Mouse (Mus musculus) embryo, embryonic 10.5 days (tissue): ENCODE results near the gene Tdrkh.

ENCODE experiments used
- DNase-seq: peaks from one replicate; pipeline ENCODE4 v3.0.0-alpha.2; 2015; ENCODE audit warnings: low spot score

Gene Tdrkh

DNA sequence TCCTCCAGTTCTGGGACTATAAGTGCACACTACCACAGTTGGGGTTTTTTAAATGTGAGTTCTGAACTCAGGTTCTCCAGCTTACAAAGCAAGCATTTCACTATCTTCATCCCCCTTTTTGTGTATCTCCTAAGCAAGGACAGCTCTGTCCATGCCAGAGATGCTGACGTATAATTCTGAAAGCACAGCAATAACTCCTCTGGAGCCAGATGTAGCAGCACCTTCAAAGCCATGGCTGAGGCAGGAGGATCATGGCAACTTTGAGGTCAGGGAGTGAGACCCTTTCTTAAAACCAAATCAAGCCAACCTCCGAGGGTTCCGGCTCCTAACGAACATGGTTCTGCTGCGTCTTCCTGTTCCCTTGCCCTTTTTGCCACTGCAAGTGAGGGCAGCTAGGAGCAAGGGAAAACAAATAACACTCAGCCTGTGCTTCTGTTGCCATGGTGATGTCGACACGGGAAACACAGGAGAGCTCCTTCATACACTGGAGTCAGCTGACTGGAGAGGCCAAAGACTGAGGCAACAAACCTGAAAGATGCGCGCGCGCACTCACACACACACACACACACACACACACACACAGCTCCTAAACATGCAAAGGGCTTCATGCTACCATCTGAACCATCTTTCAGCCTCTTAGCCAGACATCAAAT is 51.0 kb downstream of the Tdrkh start:
- DNase-seq = peak; percentile 68

- no peak for DNase-seq
Observed at GRCm38 (mm10) chr3:94465632-94466430, 52.8 kb downstream of the Tdrkh start.

DNA sequence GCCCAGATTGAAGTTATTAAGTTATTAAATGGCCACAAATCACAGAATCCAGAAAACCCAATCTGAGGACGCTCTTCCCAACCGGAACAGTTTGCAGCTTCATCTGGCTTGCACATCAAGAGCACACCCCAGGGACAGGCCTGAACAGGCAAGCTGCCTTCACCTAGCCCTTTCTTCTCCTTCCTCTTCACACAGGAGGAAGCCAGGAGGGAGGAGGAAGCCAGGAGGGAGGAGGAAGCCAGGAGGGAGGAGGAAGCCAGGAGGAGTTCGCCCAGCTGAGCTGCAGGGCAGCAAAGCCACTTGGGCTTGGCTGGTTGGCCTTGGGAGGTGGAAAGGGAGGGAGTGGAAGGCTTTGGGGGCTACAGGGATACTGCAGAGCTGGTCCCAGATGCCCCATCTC is 55.9 kb downstream of the Tdrkh start:
- DNase-seq = no peak

DNA sequence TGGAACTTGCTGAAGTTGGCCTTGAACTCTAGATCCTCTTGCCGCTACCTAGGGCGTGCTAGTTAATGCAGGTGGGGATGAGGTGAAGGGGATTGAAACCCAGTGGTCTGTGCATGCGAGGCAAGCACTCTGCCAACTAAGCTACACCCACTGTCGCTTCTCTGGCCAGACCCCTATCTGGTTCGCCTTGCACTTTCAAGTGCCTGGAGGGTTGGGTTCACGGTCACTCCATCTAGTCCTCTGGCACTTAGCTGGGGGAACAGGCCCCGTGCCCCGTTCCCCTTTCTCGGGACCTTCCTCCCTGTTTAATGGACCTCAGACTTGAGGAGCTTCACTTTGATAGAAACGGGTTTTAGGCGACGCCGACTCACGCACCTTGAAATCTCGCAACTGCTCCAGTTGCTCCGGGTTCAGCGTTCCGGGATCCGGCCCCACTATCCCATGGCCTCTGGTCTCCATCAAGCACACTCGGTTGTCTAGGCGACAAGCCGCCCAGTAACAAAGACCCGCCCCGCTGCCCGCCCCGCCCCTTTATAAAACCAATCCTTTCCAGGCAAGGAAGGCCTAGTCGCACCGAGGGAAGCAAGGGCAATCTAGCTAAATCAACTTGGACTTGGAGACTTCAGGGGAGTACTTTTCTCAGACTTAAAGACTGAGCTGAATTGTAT is 59.5 kb downstream of the Tdrkh start:
- peak; percentile 86 for DNase-seq

DNA sequence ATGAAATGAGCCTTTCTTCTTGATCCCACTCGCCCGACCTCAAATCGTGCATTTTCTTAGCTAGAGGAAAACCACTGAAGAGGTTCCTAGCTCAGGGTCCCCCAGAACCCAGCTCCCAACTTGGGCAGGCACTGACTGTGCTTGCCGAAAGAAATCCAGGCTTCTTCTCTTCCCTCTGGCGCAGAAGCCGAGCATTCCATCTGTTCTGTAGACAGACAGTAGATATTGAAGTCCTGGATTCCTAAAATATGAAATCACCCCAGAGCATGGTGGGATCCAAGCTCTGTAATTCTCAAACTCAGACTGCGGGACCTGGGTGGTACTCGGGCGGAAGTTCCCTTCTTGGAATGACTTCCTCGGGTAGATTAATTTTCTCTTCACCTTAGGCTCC is 60.0 kb downstream of the Tdrkh start:
- peak; percentile 12 for DNase-seq

DNA sequence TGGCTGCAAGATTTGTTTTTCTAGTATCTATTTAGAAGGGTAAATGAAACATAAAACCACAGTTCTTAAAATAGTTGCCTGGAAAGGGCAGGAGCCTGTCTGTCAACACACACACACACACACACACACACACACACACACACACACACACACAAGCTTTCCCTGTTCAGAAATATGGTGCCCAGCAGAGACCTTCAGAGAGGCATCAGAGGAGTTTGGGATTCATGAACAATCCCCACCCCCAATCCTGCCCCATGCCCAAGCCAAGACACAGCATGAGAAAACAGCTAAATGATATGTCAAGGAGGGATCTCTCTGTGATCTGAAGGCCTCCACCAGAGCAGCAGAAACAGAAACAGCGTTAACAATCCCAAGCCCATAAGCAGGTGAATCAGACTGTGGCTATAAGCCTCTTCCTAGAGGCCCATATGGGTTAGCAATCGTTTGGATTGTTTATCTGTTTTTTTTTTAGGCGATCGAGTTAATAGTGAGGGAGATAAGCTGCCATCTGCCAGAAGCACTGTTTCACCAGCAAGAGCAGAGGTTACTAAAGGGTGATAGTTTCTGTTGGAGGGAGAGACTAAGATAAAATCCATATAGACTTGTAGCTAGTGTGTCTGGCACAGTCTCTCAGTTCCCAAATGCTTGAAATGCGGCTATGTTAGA is 60.6 kb downstream of the Tdrkh start:
- no peak for DNase-seq

GRCm38 (mm10) chr3:94476301-94477035 is 63.4 kb downstream of the Tdrkh start:
- peak; percentile 36 for DNase-seq

GRCm38 (mm10) chr3:94477444-94477843 is 64.4 kb downstream of the Tdrkh start:
- no peak for DNase-seq

DNA sequence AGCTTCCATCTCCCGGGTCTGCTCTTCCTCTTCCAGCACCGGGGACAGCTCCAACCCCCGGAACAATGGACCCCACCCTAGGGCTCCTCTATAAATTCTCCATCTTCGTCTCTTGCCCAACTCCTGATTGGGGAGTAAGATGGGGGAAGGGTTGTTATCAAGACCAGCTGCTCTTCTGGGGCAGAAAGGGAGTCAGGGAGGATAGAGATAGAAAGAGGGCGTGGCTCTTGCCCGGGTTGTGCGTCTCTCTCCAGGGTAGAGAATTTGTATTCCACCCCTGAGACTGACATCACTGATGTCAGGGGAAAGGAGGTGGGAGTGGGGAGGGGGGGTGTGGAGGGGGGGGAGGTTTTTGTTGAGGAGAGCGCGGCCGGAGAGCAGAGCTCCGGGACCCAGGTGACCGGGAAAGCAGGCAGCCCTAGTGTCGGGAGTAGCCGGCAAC is 64.9 kb downstream of the Tdrkh start, which contains the start of gene Celf3:
Gene Celf3 (plus strand): TSS at position 315 of the 442 bp plus-strand sequence.
- DNase-seq = peak; percentile 79

DNA sequence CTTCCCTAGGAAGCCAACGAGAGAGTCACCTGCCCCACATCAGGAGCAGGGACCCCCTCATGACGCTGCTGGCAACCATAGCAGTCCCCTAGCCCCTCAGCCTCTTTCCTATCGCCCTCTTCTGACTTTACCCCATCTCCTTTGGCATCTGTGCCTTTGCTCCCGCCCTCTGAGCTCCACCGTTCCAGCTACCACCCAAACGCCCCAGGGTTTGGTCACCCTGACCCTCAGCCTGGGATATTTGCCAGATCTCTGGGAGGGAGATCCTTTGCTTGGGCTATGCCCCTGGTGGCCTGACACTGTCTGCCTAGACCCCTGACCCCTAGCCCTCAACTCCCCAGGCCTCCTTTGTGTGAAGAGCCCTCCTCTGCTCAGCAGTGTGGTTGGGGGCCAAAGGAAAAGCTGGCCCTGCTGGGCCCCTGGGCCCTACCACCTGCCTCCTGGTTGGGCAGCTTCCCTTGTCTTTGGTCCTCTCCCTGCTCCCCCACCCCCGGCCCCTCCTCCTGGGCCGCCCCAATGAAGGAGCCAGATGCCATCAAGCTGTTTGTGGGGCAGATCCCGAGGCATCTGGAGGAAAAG is 65.6 kb downstream of the Tdrkh start:
- peak; percentile 26 for DNase-seq

DNA sequence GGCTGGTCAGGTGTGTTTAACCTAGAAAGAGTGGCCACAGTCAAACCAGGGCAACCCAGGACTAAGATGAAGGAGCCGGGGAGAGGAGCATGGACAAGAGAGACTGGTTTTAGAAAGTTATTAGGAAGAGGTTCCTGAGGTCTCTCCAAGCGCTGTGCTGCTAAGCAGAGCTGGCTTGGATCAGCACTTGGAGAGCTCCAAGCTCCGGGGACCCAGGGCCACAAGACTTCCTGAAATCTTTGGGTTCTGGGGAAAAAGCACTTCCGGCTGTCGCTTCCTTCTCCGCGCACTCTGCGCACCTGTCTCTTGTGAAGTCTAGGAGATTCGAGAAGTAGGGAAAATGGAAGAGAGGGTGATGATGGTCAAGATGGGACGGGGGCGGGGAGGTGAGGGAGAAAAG is 66.5 kb downstream of the Tdrkh start:
- peak; percentile 66 for DNase-seq

GRCm38 (mm10) chr3:94480291-94480884 is 67.3 kb downstream of the Tdrkh start, which contains the start of gene Riiad1:
Gene Riiad1 (minus strand): TSS chr3:94480341.
- DNase-seq = peak; percentile 27

DNA sequence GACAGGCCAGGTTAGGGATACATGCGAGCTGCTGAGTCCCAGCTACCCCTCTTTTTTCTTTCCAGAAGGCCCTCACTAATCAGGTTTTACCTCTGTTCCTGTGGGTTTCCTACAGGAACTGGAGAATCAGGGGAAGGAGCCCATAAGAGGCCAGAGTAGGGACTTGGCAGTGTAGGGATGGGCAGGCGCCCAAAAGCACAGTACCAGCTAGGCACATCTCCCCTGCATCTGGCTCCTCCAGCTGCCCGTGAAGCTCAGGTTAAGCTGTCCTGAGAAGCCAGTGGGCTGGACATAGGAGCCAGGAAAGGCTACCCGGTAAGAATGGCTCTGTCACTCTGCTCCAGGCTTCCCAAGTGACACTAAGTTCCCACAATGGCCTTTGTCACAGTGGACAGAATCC is 68.4 kb downstream of the Tdrkh start:
- DNase-seq = no peak

DNA sequence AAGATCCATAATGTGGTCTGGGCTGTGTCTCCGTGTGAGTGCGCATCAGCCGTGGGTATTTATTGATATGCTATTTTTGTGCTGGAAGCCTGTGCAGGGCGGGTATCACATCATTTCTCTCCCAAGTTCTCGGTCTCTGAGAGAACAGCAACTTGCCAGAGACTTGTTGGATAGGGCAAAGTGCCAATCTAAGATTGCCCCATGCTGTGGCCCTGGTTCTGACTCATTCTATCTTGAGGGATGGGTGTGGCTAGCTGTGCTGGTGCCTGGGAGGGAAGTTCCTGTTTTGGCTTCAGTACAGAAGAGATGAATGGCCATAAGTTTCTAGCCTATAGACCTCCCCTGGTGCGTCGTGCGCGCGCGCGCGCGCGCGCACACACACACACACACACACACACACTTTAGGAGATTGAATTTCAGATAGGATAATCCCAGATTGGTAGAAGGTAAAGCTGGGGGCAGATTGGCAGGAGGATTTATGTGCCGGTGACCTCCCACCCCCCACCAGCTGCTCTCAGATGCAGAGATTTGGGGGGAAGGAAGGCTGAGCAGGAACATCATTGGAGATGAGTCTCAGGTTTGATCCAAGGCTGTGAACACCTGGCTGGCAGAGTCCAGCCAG is 69.8 kb downstream of the Tdrkh start:
- DNase-seq = no peak

- DNase-seq = peak; percentile 94
Observed at GRCm38 (mm10) chr3:94483790-94484439, 70.8 kb downstream of the Tdrkh start.
